Mouse (Mus musculus) erythroblast, embryonic 14.5 days (primary cell): ENCODE data around the gene Ppfia2.

Source experiments
- GATA1 ChIP-seq: IDR thresholded peaks from 2 replicates; pipeline ENCODE4 v1.6.1; 2012; ENCODE audit warnings: low read length, inconsistent platforms, mixed read lengths
- TAL1 ChIP-seq: IDR thresholded peaks from 3 replicates; pipeline ENCODE4 v1.6.1; 2012; ENCODE audit warnings: low read length, inconsistent platforms, mixed read lengths

DNA sequence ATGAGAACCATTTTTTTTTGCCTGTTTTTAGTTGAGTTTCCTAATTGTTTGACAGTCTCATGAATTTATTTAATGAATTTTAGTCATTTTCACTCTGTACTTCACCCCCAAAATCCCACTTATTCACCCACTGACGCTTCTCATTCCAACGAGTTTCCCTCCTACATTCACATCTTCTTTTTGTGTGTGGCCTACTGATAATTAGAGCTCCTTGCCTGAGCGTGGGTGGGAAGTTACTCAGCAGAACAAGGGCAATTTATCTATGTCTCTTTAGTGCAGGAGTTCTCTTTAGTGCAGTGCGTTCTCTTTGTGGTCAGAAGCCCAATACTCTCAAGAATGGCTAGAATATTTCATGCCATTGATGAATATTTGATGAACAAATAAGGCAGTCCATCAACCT, 95.9 kb downstream of the Ppfia2 start:
- TF ChIP-seq TAL1 (no peak), GATA1 (no peak)
